Mouse (Mus musculus) embryonic fibroblast, embryonic 13.5 days (primary cell): ENCODE results near the gene B3gntl1. TPM values are rescaled to one million over a fixed set of nuclear protein-coding genes. Genes with fewer than 3 reads are reported as not detected.
A peak's percentile ranks its signal among the peaks of the same experiment; 100 is the strongest.

Experiments
- H3K27ac ChIP-seq: 2 replicates; pipeline ENCODE4 v1.5.1; 2012; ENCODE audit warnings: low read length, control low read depth, inconsistent platforms; ENCODE audit not compliant: insufficient read depth
- H3K4me1 ChIP-seq: 2 replicates; pipeline ENCODE4 v1.6.1; 2011; ENCODE audit warnings: low read length; ENCODE audit not compliant: control insufficient read depth, insufficient read depth
- H3K4me3 ChIP-seq: 2 replicates; pipeline ENCODE4 v1.5.1; 2011; ENCODE audit warnings: mild to moderate bottlenecking, control low read depth, low read length; ENCODE audit not compliant: insufficient read depth
- CTCF ChIP-seq: IDR thresholded peaks from 2 replicates; pipeline ENCODE4 v1.5.1; 2011; ENCODE audit warnings: mild to moderate bottlenecking, control low read depth, low read length, moderate library complexity, borderline replicate concordance; ENCODE audit not compliant: insufficient read depth
- POLR2A ChIP-seq: IDR thresholded peaks from 2 replicates; pipeline ENCODE4 v1.6.1; 2011; ENCODE audit warnings: low read depth, mild to moderate bottlenecking, control low read depth, low read length, moderate library complexity
- polyA plus RNA-seq: library from polyadenylated mRNA; stranded (reverse); fragments of >200 nt; gene quantifications from 2 replicates; pipeline ENCODE4 v1.2.4, GENCODE M21; 2011; ENCODE audit warnings: low read depth; ENCODE audit not compliant: missing spikeins, insufficient read length

B3gntl1 gene
- polyA plus RNA-seq, 1 experiment, result 5.3 TPM

- Histone ChIP-seq H3K4me3 (peak overlapping the region; percentile 90), H3K4me1 (peaks cover 19% of the 10 kb centered on the region), H3K27ac (peak overlapping the region; percentile 7)
- TF ChIP-seq CTCF (no peak), POLR2A (no peak)
Measured at GRCm38 (mm10) chr11:121703619-121704215, 30.8 kb upstream of the B3gntl1 start.

DNA sequence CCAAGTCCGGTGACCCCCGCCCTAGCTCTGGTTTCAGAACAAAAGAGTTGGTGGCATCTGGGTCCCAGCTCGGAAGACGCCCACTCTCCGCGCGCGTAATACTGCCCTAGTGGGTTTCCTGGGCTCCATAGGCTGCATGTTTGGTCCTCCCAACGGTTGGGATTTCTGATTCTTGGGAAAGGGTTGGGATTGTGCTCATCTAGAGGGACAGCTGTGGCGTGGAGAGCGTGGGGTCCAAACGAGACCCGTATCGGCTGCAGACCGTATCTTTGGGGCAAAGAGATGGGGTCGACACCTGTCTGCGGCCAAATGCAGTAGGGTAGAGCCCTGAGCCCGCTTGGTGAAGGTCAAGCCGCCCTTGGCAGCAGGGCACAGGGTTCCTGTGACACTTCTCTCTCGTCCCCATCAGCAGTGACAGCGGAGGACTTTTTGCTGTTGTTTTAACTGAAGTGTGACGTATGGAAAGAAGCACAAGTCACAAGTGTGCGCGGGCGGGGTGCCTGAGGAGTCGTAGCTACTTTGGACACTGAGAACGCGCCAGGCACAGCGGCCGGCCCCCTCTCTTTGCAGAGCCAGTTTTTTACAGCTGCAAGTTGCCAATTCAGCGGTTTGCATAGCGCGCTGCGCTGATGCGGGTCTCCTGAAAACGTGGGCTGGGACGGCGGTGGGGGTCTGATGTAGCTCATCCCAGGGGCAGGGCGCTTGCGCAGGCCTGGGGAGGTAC lies 30.1 kb upstream of the B3gntl1 start:
- TF ChIP-seq POLR2A, result no peak
- TF ChIP-seq CTCF, result no peak
- Histone ChIP-seq H3K27ac (peak overlapping the region; percentile 68), H3K4me1 (peaks cover 19% of the 10 kb centered on the region), H3K4me3 (peak overlapping the region; percentile 90)

GRCm38 (mm10) chr11:121702111-121702894 lies 29.4 kb upstream of the B3gntl1 start:
- Histone ChIP-seq H3K27ac (peak overlapping the region; percentile 68), H3K4me3 (peak overlapping the region; percentile 90), H3K4me1 (peaks cover 22% of the 10 kb centered on the region)
- peak; percentile 97 for TF ChIP-seq POLR2A
- TF ChIP-seq CTCF, result no peak

GRCm38 (mm10) chr11:121701244-121701643 lies 28.3 kb upstream of the B3gntl1 start, which contains the start of gene Metrnl:
Gene Metrnl (plus strand): TSS chr11:121701544.
- Histone ChIP-seq H3K4me3 (peak within 1 kb of the TSS; percentile 90), H3K4me1 (peaks cover 20% of the 10 kb centered on the region), H3K27ac (peak within 1 kb of the TSS; percentile 68)
- TF ChIP-seq CTCF, result no peak
- no peak for TF ChIP-seq POLR2A

DNA sequence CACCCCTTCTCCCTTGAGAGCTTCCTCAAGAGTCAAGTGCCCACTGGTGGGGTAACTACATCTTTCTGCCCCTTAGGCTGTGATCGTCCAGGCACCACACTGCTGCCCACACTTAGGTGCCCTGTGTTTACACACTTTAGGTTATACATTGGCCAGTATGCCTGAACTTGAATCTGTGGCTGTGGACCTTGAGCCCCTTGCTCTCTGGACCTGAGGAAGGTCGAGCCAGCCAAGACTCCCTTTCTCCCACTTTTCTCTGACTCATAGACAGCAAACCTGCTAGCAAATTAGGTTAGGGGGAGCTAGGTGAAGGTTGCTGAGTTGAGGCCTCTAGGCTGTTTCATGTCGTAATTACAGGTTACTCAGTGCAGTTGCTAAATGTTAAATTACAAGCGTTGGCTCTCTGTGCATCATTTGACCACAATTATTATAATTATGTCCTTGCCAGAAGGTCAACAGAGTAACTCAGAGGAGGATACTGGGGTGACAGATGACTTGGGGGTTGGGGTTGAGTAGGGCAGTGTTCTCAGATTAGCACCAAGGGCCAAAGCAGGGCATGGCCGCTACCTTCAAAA lies 25.5 kb upstream of the B3gntl1 start:
- H3K4me3 ChIP-seq, result no peak overlapping the region
- H3K4me1 ChIP-seq, result peaks cover 7% of the 10 kb centered on the region; the same call in 1 of the 2 replicates
- TF ChIP-seq POLR2A, result no peak
- no peak for TF ChIP-seq CTCF
- no peak overlapping the region for H3K27ac ChIP-seq

GRCm38 (mm10) chr11:121697271-121697670 lies 24.3 kb upstream of the B3gntl1 start:
- Histone ChIP-seq H3K4me3 (no peak overlapping the region), H3K27ac (peak overlapping the region; percentile 47; the same call in 1 of the 2 replicates), H3K4me1 (peaks cover 7% of the 10 kb centered on the region; the same call in 1 of the 2 replicates)
- TF ChIP-seq CTCF (no peak), POLR2A (no peak)

DNA sequence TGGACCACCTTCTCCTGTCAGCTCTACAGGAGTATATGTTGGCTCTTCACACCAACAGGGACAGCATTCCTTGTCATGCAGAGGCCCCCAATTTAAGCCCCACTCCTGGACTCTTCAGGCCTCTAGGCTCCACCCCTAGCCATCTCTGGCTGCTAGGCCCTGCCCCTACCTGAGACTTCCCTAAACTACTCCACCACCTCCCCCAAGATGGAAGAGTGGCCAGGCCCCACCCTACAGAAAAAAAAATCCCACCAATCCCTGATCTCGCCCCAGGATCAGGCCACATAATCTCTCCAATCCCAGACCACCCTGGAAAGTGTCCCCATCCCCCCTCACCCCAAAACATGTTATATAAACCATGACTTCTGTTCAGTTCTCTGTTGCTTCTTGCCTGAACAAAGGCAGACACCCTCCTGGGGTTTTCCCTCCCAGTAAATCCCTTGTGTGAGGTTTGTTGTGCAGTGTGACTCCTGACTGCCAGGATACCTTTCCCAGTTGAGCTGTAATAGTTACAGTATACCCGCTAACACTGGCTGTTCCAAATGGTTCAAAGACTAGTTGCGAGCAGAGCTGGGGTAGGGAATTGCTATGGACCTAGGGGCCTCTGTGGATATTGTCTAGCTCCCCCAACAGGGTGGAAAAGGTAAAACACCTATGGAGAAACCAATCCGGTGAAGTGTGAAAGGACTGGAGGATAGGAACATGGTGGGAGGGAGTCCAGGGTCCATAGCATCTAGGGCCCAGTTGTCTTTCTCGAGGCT lies 22.5 kb upstream of the B3gntl1 start:
- Histone ChIP-seq H3K4me3 (no peak overlapping the region), H3K27ac (no peak overlapping the region), H3K4me1 (peaks cover 7% of the 10 kb centered on the region; the same call in 1 of the 2 replicates)
- no peak for TF ChIP-seq CTCF
- no peak for TF ChIP-seq POLR2A

- Histone ChIP-seq H3K4me1 (peaks cover 3% of the 10 kb centered on the region), H3K27ac (no peak overlapping the region), H3K4me3 (no peak overlapping the region)
- no peak for TF ChIP-seq POLR2A
- TF ChIP-seq CTCF, result no peak
Measured at GRCm38 (mm10) chr11:121688024-121688423, 15.1 kb upstream of the B3gntl1 start.

- Histone ChIP-seq H3K27ac (peak overlapping the region; percentile 39), H3K4me1 (peaks cover 3% of the 10 kb centered on the region), H3K4me3 (no peak overlapping the region)
- TF ChIP-seq POLR2A (no peak), CTCF (no peak)
Measured at GRCm38 (mm10) chr11:121686674-121687073, 13.7 kb upstream of the B3gntl1 start.
